Mouse (Mus musculus): ENCODE measurements at regions not wholly inside any gene's neighbourhood (a gene's known extent, or its start where the extent isn't known, plus 50 kb on each side); places are given as distances from the start of the nearest gene placed in this dataset.

GRCm38 (mm10) chr12:106478381-106478781 lies 468.4 kb downstream of the Vrk1 start:
- no peak for DNase-seq (ENCODE audit: low spot score in 2 of 2)

GRCm38 (mm10) chr12:106479067-106479877 lies 469.2 kb downstream of the Vrk1 start:
- DNase-seq (ENCODE audit: low spot score in 2 of 2): no peak

DNA sequence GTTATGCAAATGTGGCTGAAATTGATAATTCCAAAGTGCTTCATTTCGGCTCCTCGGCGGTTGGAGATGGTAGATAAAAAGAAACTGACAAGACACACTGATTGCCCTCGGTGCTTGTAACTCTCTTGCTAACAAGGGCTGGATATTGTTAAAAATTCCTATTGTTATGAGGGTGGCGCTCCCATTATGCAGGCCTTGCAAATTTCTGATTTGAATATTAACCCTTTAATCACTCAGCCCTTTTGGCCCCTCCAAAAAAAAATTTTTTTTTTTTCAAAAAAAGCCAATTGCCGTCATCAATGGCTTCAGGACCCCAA lies 469.8 kb downstream of the Vrk1 start:
- no peak for DNase-seq (ENCODE audit: low spot score in 2 of 2)

DNA sequence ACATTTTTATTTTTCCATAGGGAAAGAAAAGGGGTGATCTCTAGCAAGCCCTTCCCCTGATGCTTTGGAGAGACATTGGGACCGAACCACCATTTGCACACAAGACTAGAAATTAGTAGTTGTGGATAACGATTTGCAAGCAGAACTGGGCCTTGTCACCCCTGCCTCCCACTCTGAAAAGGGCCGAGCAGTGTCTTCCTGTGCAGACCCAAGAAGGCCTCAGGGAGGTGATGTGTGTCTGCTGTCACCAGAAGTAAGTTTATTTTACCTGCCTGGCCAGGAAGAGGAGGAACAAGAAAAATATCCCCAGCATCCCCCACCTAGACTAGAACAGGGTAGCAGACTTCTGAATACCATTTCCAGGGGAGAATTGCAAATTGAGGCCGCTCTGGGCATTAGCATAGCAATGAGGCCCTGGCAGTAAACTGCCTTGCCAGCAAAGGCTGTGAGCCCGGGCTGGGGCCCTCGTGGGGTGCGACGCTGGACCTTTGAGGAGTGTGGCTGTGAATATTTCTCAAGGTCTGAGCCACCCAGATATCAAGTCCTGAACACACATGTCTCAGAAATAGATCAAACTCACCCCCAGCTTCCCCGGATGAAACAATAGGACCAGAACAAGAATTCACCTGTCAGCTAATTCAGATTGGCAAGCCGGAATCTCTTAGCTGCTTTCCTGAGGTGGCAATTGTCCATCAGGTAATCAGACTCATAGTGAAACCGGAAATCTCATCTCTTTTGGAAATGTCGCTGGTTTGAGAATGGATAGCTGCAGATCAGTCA lies 470.4 kb downstream of the Vrk1 start:
- DNase-seq (ENCODE audit: low spot score in 2 of 2): no peak

GRCm38 (mm10) chr12:106501622-106502327 lies 491.7 kb downstream of the Vrk1 start:
- no peak for DNase-seq (ENCODE audit: low spot score in 2 of 2)

- DNase-seq (ENCODE audit: low spot score in 2 of 2): no peak
Observed at GRCm38 (mm10) chr12:106504285-106504684, 494.3 kb downstream of the Vrk1 start.

GRCm38 (mm10) chr12:106514057-106514456 lies 504.0 kb downstream of the Vrk1 start:
- no peak for DNase-seq (ENCODE audit: low spot score in 2 of 2)

DNA sequence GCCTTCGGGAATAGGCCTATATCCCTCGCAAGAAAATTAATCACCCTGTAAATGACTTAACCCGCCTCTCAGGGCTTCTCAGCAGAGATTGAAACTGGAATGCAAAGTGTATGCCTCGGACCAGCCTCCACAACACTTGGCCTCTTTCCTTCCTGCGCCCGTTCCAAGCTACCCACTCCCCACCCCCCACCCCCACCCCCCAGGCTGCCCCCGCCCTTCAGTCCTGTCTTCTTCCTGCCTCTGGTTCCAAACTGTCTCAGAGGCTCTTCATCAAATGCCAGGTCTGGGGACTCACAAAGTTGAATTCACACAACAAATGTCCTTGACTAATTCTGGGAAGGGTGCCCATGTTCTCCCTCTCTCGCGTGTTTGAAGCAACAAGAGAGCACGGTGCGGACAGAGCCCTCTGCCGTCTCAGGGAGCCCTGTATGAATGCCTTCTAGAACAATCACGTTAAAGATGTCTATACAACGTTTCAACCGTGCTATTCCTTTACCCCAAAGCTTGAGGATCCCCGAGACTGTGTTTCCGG lies 505.3 kb downstream of the Vrk1 start:
- DNase-seq (ENCODE audit: low spot score in 2 of 2): no peak

DNA sequence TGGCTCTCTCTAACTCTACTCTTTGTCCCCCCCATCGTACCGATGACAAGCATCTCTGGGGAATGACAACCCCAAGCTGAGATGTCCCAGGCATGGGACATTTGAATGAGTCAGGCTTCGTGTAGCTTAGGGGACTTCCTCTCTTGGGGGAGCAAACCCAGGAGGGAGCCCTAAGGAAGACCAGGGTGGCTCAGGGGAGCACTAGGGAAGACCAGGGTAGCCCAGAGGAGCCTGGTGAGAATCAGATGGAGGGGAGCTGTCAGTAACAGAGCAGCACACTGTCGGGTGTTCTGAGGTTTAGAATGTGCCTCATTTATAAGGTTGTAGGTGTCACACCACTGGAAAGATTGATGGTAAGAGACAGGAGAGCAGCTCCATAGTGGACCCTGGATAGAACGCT lies 509.1 kb downstream of the Vrk1 start:
- DNase-seq (ENCODE audit: low spot score in 2 of 2): no peak

- DNase-seq (ENCODE audit: low spot score in 2 of 2): no peak
Observed at GRCm38 (mm10) chr12:106524411-106524810, 514.4 kb downstream of the Vrk1 start.

DNA sequence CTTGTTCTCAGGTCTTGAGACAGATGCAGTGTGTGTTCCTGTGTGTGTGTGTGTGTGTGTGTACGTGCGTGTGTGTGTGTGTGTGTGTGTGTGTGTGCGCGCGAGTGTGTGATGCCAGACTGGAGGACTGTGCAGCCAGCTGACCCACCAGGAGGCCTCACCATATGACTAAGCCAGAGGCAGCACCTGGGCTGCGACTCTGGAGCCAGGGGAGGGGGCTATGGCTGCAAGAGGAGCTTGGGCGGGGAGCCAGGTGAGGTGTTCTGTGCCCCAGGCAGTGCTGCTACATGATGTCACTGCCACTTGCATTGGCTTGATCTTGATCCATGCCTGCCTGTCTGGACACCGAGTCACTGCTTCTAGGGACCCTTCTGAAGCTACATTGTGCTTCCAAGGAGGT lies 517.1 kb downstream of the Vrk1 start:
- no peak for DNase-seq (ENCODE audit: low spot score in 2 of 2)

GRCm38 (mm10) chr12:106527699-106528434 lies 517.8 kb downstream of the Vrk1 start:
- no peak for DNase-seq (ENCODE audit: low spot score in 2 of 2)

DNA sequence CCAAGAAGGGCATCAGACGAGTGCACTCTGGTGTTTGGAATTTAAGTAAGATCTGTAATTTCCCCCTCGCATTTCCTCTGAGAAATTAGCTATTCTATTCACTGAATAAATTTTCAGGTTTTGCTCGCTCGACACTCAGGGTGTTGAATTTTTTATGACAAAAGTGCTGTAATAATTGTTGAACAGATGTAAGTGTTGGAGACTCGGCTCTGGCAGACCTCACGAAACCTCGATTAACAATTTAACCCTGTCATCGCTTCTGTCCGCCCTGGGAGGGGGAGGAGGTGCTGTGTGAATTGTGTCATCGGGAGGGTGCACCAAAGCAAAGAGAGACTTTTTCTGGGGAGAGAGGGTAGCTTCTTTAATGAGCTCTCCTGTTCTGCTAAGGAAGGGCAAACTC lies 518.5 kb downstream of the Vrk1 start:
- no peak for DNase-seq (ENCODE audit: low spot score in 2 of 2)

DNA sequence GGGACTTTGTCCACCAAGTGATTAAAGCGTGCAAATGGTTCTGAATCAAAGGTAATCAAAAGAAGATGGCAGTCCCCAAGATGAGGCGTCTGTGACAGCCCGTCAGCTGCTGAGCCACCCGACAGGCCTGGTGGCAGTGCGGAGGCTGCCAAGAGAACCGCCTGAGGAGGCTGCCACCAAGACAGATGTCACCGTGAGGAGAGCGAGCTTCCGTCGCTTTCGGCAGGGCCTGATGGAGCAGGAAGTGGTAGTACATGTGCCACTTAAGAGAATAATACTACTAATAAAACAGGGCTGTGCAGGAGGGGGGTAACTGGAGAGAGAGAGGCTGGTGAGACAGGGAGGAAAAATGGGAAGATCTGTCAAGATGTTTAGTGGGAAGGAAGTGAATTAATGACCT lies 519.1 kb downstream of the Vrk1 start:
- DNase-seq (ENCODE audit: low spot score in 2 of 2): no peak

- DNase-seq (ENCODE audit: low spot score in 2 of 2): no peak
Observed at GRCm38 (mm10) chr12:106535086-106535485, 525.1 kb downstream of the Vrk1 start.

GRCm38 (mm10) chr12:106535628-106536288 lies 525.7 kb downstream of the Vrk1 start:
- DNase-seq (ENCODE audit: low spot score in 2 of 2): no peak

- no peak for DNase-seq (ENCODE audit: low spot score in 2 of 2)
Observed at GRCm38 (mm10) chr12:106536289-106536636, 526.2 kb downstream of the Vrk1 start.

DNA sequence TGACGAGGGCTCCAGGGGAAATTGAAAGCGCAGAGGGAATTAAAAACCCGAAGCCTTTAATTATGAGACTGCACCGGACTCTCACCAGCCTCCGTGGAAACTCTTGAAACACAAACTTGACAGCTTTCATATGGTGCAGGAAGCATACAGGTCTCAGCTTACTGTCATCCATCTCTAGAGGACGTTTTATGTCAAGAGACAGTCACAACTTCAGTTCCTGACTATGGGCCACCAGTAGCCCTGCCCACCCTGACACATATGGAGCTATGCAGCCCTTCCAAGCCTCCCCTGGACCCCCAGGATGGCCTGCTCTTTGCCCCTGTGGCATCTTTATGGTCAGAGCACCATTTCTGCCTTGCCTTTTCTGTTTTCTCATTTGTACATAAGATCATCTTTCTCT lies 530.0 kb downstream of the Vrk1 start:
- DNase-seq (ENCODE audit: low spot score in 2 of 2): no peak

- no peak for DNase-seq (ENCODE audit: low spot score in 2 of 2)
Observed at GRCm38 (mm10) chr12:106559566-106559965, 549.5 kb downstream of the Vrk1 start.

DNA sequence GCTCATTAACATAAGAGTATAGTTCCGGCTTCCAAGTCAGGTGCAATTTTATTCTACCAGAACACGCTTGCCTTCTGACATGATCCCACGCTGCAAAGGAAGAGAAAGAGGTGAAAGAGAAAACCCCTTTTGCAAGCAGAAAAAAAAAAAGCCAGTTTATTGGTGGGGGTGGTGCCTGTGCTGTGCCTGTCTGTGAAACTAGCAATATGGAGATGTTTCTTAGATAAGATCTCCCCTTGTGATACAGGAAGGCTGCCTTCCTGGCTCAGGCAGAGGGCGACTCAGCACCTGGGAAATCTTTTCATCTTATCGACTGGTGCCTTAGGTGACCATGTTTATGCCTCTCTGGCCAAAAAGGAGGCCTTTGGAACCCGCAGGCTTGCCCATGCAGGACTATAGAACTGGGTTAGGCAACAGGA lies 555.2 kb downstream of the Vrk1 start:
- DNase-seq (ENCODE audit: low spot score in 2 of 2): no peak

DNA sequence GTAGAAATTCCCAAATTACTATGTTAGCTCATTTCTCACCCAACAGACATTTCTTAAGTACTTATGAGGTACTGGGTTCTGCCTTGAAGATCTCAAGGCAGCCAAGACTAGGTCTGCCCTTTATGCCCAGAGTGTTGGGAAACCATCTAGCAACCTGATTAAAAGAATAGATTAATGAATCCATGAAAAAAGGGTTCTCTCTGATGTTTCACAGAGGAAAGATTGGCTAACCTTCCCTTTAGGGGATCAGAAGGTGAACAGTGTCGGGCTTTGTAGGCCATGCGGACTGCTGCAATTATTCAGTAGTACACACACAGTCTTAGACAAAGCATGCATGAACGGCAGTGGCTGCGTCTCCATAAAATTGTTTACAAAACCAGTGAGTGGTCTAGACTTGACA lies 556.3 kb downstream of the Vrk1 start:
- DNase-seq (ENCODE audit: low spot score in 2 of 2): no peak

Data from adrenal gland, postnatal 4 days (tissue).